Mouse (Mus musculus) c-Kit-positive CD71-positive TER-119-positive erythroid progenitor cells, embryonic 14.5 days (primary cell): ENCODE results near the gene Tnpo2.
"Not testable (repeated sequence)": the region's sequence is repeated elsewhere in the genome, so short reads cannot be mapped to it uniquely, and the experiment has no call there.

Source experiments
- DNase-seq: peaks from one replicate; pipeline ENCODE4 v3.0.0-alpha.2; 2013; ENCODE audit warnings: low spot score

Gene Tnpo2

DNA sequence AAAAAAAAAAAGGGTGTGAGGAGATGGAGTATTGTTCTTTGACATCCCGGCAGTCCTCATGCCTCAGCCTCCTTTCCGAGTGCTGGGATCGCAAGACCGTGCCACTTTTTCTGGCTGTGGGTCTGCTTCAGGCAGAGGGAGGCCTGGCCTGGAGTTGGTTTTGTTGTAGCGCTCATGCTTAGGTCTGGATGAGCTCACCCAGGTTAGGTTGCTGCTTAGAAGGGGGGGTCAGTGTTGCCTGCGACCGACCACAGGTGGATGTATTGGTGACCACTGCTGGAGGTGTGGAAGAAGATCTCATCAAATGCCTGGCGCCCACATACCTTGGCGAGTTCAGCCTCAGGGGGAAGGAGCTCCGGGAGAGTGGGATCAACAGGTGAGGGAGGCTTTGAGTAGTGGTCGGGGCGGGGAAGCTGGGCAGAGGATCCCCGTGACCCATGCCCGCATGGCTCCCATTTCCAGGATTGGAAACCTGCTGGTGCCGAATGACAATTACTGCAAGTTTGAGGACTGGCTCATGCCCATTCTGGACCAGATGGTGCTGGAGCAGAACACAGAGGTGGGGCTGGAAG, 36.4 kb downstream of the Tnpo2 start:
- no peak for DNase-seq

GRCm38 (mm10) chr8:85074167-85074566, 37.5 kb downstream of the Tnpo2 start:
- no peak for DNase-seq

DNA sequence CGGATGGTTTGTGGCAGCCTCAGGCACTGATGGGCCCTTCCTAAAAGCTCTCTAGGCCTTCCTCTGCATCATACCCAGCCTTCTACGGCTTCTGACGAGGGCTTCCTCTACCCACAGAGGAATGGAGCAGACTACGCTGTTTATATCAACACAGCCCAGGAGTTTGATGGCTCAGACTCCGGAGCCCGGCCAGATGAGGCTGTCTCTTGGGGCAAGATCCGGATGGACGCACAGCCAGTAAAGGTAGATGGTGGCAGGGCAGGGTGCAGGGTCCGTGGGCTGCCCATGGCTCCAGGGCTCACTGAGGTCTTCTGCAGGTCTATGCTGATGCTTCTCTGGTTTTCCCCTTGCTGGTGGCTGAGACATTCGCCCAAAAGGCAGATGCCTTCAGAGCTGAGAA, 37.9 kb downstream of the Tnpo2 start:
- no peak for DNase-seq

DNA sequence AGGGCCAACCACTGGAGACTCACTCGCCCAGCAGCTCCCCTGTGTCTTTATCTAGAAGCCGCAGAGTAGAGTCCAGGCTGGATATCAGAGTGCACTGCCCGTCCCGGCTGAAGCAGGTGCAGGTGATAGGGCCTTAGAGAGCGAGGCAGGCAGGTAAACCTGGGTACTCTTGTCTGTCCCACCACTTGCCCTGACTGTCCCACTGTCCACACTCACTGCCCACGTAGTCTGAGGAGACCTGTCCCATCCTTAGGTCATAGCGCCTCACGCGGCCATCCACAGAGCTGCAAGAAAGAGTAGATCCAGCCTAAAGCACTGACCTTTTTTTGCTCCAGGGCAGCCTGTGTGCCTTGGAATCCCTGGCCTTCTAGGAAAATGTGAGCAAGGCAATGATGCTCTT, 39.3 kb downstream of the Tnpo2 start:
- DNase-seq: peak; percentile 53

- peak; percentile 85 for DNase-seq
Observed at GRCm38 (mm10) chr8:85076993-85077392, 40.3 kb downstream of the Tnpo2 start.

DNA sequence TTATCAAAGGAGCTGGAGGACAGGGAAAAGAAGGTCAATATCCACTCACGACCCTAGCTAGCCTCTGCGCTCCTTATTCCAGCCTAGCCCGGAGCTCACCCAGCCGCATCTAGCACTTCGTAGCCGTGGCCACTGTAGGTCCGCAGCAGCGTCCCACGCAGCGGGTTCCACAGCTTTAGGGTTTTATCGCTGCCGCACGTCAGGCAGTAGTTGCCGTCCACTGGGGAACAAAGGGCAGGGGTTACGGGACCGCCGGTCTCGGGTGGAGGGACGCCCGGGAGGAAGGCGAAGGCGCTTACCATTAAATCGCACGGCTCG, 43.5 kb downstream of the Tnpo2 start:
- DNase-seq: no peak

DNA sequence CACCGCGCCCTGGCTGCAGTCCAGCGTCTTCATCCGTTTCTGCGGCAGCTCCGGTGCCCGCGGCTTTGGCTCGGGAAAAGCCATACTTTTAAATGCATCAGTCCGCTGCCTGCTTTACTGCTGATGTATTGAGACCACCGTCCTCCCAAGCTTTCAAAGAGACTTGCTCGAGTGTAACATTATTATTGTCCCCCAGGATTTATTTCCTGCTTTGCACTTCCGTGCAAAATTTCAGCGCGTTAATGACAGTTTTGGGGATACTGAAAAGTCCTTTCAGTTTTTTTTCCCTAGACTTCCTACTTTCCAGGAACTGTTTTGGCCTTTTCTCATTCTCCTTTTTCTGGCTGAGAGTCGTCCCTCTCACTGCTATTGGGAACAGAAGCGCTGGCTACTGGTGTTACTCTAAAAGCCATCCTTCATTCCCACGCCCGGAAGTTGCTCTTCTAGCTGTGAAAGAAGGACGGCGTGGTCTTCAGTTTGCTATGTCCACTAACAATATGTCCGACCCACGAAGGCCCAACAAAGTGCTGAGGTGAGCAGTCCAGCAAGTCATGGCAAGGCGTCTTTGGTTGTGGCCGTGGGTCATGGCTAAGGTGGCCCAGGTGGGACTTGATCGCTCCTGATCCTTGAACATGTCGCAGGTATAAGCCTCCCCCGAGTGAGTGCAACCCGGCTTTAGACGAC, 44.0 kb downstream of the Tnpo2 start, which contains the start of gene Wdr83os:
Gene Wdr83os (plus strand): TSS at position 209 of the 684 bp plus-strand sequence.
- DNase-seq: peak; percentile 71

GRCm38 (mm10) chr8:85081216-85081555, 44.5 kb downstream of the Tnpo2 start, which contains the start of gene Wdr83:
TSS of gene Wdr83 (minus strand) at chr8:85081306.
- peak; percentile 54 for DNase-seq

DNA sequence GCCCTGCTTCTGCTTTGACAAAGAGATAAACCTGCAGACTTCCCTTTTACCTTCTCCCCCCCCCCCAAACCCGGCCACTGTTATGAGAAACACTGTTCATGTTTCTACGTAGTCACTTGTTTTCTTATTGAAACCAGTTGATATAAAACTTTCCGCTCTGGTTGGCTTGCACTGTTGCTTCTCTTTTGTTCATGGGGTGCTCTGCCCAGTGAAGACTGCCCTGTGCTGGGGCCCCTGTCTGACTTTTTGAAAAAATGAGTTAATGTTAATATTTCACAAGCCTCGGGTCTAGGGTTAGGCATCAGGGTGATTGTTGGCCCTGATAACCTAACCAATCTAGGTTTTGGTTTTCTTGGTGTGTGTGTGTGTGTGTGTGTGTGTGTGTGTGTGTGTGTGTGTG, 45.5 kb downstream of the Tnpo2 start:
- not testable (repeated sequence) for DNase-seq

DNA sequence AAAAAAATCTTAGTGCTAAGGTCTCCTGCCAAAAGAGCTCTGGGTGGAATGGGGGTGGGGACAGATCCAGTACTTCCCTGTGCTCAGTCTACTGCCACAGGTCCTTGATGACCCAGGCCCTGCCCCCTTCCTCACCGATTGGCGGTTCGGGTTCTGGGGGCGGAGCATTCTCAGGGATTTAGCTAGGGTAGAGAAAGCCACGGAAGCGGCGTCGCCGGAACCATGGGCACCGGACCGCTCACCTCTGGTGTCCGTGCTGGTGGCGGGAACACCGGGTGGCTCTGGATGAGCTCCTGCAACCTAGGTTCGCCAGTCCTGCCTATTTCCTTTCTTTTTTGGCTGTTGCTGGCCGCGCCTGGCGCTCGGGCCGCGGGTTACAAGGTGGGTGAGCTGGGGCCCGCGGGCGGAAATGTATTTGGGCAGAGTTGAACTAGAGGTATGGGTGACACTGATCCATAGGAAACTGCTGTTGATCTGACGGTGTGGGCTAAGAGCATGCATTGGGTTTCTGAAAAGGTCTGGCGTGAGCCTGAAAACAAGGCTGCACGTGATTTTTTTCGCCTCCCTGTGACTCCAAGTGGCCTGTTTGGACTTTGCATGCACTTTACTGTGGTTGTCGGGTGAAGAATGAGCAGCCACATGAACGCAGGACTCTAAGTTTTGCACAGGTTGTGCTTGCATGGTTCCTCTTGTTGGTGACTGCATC, 46.5 kb downstream of the Tnpo2 start, which contains the start of gene Man2b1:
Gene Man2b1 (plus strand): TSS at position 163 of the 706 bp plus-strand sequence.
- DNase-seq: peak; percentile 84

DNA sequence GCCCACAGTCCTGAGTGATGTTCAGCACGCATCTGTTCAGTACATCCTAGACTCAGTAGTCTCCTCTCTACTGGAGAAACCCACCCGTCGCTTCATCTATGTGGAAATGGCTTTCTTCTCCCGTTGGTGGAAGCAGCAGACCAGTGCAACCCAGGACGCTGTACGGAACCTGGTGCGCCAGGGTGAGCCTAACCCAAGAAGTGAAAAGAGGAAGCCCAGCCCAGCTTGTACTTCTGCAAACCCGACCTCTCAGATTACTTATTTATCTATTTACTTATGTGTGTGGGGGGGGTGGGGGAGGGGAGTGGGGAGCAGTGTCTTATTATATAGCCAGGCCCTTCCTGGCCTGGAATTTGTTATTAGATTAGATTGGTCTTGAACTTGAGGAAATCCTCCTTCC, 47.9 kb downstream of the Tnpo2 start:
- no peak for DNase-seq

- no peak for DNase-seq
Observed at GRCm38 (mm10) chr8:85086238-85086637, 49.5 kb downstream of the Tnpo2 start.

- DNase-seq: no peak
Observed at GRCm38 (mm10) chr8:85088771-85089170, 52.1 kb downstream of the Tnpo2 start.

- DNase-seq: no peak
Observed at GRCm38 (mm10) chr8:85090856-85091255, 54.1 kb downstream of the Tnpo2 start.

GRCm38 (mm10) chr8:85091526-85092090, 54.9 kb downstream of the Tnpo2 start:
- DNase-seq: no peak

- DNase-seq: no peak
Observed at GRCm38 (mm10) chr8:85095051-85095450, 58.3 kb downstream of the Tnpo2 start.

- DNase-seq: no peak
Observed at GRCm38 (mm10) chr8:85095566-85095965, 58.9 kb downstream of the Tnpo2 start.

- DNase-seq: no peak
Observed at GRCm38 (mm10) chr8:85096196-85096595, 59.5 kb downstream of the Tnpo2 start.

DNA sequence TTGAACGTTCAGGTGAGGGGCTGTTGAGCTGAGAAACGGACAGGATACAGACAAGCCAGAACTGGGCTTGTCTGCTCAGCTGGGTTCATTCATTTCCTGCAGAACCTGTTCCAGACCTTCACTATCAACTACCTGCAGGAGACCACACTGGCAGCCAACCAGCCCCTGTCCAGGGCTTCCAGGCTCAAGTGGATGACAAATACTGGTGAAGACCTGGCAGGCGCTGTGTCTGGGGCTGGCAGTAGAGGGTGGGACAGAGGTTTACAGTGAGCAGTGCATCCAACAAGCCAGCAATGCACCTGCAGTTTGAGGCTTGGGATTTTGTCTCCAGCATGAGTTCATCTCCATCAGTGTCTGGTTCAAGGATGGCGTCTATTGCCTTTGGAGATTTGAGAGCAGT, 60.1 kb downstream of the Tnpo2 start:
- no peak for DNase-seq

- DNase-seq: no peak
Observed at GRCm38 (mm10) chr8:85100076-85100665, 63.5 kb downstream of the Tnpo2 start.
